Mouse (Mus musculus): ENCODE measurements around the gene Tlx2.

Tlx2 gene

DNA sequence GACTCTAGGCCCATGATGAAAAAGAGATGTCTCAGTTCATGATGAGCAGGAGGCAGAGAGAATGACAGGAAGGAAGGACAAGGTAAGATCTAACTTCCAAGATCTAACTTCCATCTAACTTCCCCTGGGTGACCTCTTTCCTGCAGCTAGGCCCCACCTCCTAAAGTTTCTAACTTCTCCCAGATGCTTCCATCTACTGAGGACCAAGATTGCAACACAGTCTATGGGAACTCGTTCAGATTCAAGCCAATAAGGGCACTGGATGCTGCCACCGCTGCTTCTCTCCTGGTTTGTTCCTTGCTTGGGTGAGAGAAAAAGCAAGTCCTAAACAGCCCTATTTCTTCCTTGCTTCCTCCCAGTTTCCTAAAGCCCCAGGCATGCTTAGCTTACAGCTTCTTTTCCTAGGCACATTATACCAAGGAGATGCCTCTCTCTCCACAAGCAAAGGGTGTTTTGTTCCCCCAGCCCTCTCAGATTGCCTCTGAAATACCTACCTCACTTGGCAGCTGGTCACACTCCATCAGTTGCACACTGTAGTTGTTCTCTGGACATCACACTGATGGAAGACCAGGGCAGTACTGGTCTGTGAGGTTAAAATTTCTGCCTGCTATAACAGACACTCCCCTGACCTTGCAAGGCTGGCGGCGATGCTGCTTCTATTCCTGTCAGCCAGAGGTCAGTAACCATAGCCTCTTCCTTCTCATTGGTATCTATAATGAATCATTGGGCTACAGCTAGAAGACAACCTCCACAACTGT, 49.1 kb downstream of the Tlx2 start:
- no peak for DNase-seq

DNA sequence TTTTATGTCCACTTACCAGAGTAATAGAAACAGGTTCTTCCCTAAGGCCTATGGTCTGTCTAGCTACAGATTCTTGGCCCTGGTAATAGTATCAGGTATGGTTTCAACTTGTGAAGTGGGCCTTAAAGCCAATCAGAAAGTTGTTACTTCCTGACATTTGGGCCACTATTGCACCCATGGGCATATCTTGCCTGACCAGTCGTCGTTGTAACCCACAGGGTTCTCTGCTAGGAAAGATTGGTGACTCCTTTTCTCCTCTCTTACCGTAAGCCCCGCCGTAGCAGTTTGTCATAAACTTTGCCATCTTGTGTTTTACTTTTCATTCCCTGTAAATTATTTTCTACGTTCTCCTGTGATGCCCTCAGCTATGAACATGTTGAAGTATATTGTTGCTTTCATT, 50.0 kb downstream of the Tlx2 start:
- DNase-seq = no peak

DNA sequence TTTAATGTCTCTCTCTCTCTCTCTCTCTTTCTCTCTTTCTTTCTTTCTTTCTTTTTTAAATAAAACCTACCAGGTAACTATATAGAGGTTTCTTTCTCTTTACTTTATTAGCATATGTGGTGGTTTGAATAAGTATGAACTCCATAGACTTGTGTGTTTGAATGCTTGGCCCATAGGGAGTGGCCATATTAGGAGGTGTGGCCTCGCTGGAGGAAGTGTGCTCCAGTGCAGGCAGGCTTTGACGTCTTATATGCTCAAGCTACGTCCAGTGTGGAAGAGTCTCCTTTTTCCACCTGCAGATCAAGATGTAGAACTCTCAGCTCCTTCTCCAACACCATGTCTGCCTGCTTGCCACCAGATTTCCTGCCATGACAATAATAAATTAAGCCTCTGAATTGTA, 51.0 kb downstream of the Tlx2 start:
- DNase-seq = no peak

Measured in cerebellum, adult 9-11 months (tissue).